1 mouse cellular context compared by ENCODE assay signal in the genomic region with DNA sequence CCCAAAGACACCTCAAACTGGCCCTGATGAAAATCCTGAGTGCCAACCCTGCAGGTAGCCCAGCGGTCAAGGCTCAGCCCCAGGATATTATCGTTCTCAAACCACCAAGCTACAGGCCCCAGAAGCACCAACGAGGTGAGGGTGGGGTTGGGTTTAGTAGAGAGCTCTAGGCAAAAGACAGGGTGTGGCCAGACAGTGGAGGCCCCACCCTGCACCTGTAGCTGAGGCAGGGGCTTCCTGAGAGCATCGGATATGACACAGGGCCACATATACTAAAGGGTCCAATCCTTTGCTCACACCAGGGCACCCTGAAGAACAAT.
TF ChIP-seq lines count a peak whose summit lies in the region.

No protein-coding gene starts in this region.

TF ChIP-seq in MEL, 35 proteins besides CTCF, POLR2A, EP300 and RAD21 (continued from another document):
- TF ChIP-seq CHD1 (IDR thresholded peaks at IDR 0.05; ENCODE audit: low read depth, low read length) = no peak
